Mouse (Mus musculus): ENCODE data around the gene Igfbp2.

Igfbp2 gene

GRCm38 (mm10) chr1:72823751-72824706, at the start of gene Igfbp2:
Igfbp2 (plus strand) TSS chr1:72824503.
- peak; percentile 73 for DNase-seq (ENCODE audit: low read depth, low spot score)

GRCm38 (mm10) chr1:72778789-72779188, 45.5 kb upstream of the Igfbp2 start:
- DNase-seq (ENCODE audit: low read depth, low spot score), result peak; percentile 48

GRCm38 (mm10) chr1:72780720-72781119, 43.6 kb upstream of the Igfbp2 start:
- peak; percentile 42 for DNase-seq (ENCODE audit: low read depth, low spot score)

GRCm38 (mm10) chr1:72783341-72783740, 41.0 kb upstream of the Igfbp2 start:
- no peak for DNase-seq (ENCODE audit: low read depth, low spot score)

DNA sequence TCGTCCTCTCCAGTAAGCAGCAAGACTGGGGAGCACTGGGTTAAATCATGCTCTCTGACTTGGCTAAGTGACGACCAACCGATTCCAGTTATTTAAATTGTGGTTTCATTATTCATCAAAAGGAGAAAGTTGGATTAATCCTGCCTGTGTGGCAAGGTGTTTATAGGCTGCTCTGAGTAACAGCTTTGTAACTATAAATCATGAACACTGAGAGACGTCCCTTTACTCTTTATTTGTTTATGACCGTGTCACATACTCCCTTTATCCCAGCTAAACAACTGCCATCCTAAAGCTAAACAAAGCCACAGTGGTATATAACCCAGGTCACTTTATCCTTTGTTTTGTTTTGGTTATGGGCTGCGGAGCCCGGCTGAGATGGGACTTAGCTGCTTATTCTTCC, 40.3 kb upstream of the Igfbp2 start:
- no peak for DNase-seq (ENCODE audit: low read depth, low spot score)

GRCm38 (mm10) chr1:72790670-72791069, 33.6 kb upstream of the Igfbp2 start:
- no peak for DNase-seq (ENCODE audit: low read depth, low spot score)

DNA sequence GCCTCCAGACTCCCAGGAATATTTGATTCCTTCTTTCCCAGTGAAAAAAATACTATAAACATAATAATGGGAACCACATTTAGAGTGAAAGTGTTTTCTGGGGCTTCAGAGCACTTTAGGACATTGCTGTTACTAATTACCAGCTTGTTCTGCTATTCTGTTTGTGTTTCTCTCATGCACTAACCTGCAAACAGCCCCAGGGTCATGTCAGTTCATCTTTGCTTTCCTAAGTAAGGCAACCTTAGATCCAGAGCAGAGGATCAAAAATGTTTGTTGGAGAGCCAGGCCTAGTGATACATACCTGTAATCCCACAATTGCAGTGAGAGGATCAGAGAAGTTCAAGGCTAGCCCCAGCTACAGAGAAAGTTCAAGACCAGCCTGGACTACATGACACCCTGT, 32.6 kb upstream of the Igfbp2 start:
- no peak for DNase-seq (ENCODE audit: low read depth, low spot score)

- no peak for DNase-seq (ENCODE audit: low read depth, low spot score)
These were observed 32.0 kb upstream of the Igfbp2 start for GRCm38 (mm10) chr1:72792262-72792661.

- no peak for DNase-seq (ENCODE audit: low read depth, low spot score)
These were observed 31.1 kb upstream of the Igfbp2 start for GRCm38 (mm10) chr1:72793230-72793629.

GRCm38 (mm10) chr1:72796128-72796527, 28.2 kb upstream of the Igfbp2 start:
- DNase-seq (ENCODE audit: low read depth, low spot score), result no peak

- no peak for DNase-seq (ENCODE audit: low read depth, low spot score)
These were observed 27.1 kb upstream of the Igfbp2 start for GRCm38 (mm10) chr1:72797102-72797665.

- no peak for DNase-seq (ENCODE audit: low read depth, low spot score)
These were observed 25.9 kb upstream of the Igfbp2 start for GRCm38 (mm10) chr1:72798441-72798840.

- no peak for DNase-seq (ENCODE audit: low read depth, low spot score)
These were observed 20.3 kb upstream of the Igfbp2 start for GRCm38 (mm10) chr1:72804031-72804430.

GRCm38 (mm10) chr1:72805037-72805436, 19.3 kb upstream of the Igfbp2 start:
- no peak for DNase-seq (ENCODE audit: low read depth, low spot score)

GRCm38 (mm10) chr1:72805476-72806043, 18.7 kb upstream of the Igfbp2 start:
- no peak for DNase-seq (ENCODE audit: low read depth, low spot score)

- DNase-seq (ENCODE audit: low read depth, low spot score), result peak; percentile 63
These were observed 18.2 kb upstream of the Igfbp2 start for GRCm38 (mm10) chr1:72806044-72806584.

GRCm38 (mm10) chr1:72809304-72809703, 15.0 kb upstream of the Igfbp2 start:
- DNase-seq (ENCODE audit: low read depth, low spot score), result no peak

DNA sequence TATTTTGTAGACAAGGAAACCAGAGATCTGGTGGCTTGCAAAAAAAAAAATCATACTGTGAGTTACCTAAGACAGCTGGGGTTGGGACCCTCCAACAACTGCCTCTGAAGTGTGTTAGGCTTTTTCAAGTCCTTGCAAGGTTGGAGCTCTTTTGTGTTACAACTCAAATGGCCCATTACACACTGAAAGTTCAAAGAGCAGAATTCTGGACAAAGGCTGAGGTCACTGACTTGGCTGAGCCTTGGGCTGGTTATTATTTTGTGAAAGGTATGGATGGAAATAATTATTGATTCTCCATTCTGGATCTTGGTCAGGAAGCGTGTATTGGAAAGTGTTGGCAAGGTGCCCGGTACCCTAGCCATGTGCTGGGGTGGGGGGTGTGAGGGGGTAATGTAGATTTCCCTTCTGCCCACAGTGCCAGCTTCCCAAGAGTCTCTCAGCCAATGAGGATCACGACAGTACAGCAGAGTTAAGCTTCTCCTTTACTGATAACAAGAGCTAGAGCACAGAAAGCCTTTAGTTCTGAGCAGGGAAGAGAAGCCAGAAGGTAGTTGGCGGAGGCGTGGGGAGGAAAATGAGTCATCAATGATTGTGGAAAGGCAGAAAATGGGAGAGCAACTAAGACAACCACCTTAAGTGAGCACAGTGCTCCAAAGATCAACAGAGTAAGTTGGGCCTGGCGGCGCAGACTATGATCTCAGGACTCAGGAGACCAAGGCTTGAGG, 14.2 kb upstream of the Igfbp2 start:
- no peak for DNase-seq (ENCODE audit: low read depth, low spot score)

DNA sequence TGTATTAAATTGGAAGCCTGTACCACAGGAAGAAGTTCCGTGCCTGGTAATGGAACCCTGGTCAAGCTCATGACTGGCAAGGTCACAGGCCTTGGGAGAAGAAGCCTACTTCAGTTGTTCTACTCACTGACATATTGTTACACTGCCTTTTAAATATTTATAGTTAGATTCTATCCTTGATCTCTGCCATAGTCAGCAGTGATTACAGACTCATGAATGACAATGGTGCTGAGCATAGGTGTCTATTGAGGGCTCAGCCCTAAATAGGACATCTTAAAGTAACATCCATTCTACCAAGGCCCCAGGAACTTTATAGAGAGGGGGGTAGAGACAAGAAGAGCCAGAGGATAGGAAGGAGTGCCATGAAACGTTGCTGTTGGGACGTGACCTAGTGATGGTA, 13.2 kb upstream of the Igfbp2 start:
- DNase-seq (ENCODE audit: low read depth, low spot score), result no peak

DNA sequence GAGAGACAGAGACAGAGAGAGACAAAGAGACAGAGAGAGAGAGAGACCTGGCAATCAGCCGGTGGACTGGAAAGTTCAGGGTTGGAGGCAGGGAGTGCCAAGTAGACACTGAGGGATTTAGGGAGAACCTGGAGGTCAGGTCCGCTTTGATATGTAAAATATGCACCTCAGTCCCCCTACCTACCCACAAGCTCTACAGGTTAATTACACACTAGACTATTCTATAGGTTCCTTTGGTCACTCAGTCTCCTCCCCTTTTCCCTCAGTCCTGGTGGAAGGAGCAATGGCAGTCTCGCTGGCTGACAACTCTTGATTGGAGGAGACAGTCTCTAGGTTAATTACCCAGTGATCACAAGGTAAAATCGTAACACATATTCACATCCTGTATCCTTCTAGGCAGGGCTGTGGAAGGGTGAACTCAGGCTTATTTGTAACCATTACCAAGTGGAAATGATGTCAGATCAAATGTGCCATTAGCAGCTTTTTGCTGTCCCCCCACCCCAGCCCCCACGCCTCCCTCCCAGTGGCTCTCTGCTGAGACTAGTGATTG, 11.1 kb upstream of the Igfbp2 start:
- DNase-seq (ENCODE audit: low read depth, low spot score), result no peak

- DNase-seq (ENCODE audit: low read depth, low spot score), result no peak
These were observed 10.5 kb upstream of the Igfbp2 start for GRCm38 (mm10) chr1:72813639-72814403.
